Mouse (Mus musculus) stomach, postnatal 0 days (tissue): ENCODE measurements around the gene Cdan1.

Experiments
- CTCF ChIP-seq: IDR thresholded peaks from 2 replicates; pipeline ENCODE4 v1.5.1; 2016; ENCODE audit warnings: antibody characterized with exemption, low read depth, mild to moderate bottlenecking, moderate library complexity
- EP300 ChIP-seq: optimal IDR thresholded peaks from 2 replicates; pipeline ENCODE3; 2016; ENCODE audit warnings: antibody characterized with exemption

DNA sequence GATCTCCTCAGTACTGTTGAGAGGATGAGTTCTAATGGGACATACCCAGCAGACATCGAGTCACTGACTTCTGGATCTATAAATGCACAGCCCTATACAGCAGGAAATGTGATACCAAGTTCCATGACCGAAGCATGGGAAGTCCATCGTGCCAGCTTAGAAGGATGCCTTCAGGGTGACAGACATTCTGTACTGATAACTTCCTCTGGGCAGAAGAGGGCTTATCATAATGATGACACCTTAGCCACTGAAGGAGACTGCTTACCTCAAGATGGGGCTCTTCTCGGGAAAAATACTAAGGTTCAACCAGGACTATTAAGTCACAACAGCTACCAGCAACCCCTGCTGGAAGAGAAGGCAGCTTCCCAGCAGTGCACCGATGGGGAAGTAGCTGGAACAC is 152.2 kb downstream of the Cdan1 start:
- TF ChIP-seq EP300 (no peak), CTCF (no peak)
